Mouse (Mus musculus) central nervous system, embryonic 18 days (tissue): ENCODE data around the gene Vmn2r107. TPM values are rescaled to one million over a fixed set of nuclear protein-coding genes. Genes with fewer than 3 reads are reported as not detected.

Experiments
- polyA plus RNA-seq: library from polyadenylated mRNA; depleted of rRNA; stranded (reverse); fragments of >200 nt; gene quantifications from 2 replicates; pipeline ENCODE4 v1.2.3, GENCODE M21; 2012; rRNA removed

Gene Vmn2r107
- not detected in 2 replicates for polyA plus RNA-seq

GRCm38 (mm10) chr17:20344942-20345341, at the start of gene Vmn2r107:
Gene Vmn2r107, plus strand, starts transcription at chr17:20345242.

GRCm38 (mm10) chr17:20413846-20414245, 68.8 kb downstream of the Vmn2r107 start, which contains the start of gene Vmn1r224:
Gene Vmn1r224, plus strand, starts transcription at chr17:20414146.

Other genes starting within 250 kb of the Vmn2r107 start
- not detected in 2 replicates for gene Fpr-rs7, start 231.0 kb upstream of the Vmn2r107 start, polyA plus RNA-seq
- not detected in 2 replicates for gene Fpr-rs6, start 162.1 kb upstream of the Vmn2r107 start, polyA plus RNA-seq
- gene Vmn2r105, start 110.2 kb upstream of the Vmn2r107 start, polyA plus RNA-seq = not detected in 2 replicates
- not detected in 2 replicates for gene Vmn2r106, start 59.7 kb upstream of the Vmn2r107 start, polyA plus RNA-seq
- not detected in 2 replicates for gene Vmn1r224, start 68.9 kb downstream of the Vmn2r107 start, polyA plus RNA-seq
- not detected in 2 replicates for gene Vmn2r108, start 136.1 kb downstream of the Vmn2r107 start, polyA plus RNA-seq
- gene Vmn1r225, start 152.9 kb downstream of the Vmn2r107 start, polyA plus RNA-seq = not detected in 2 replicates
- not detected in 2 replicates for gene Vmn2r109, start 219.5 kb downstream of the Vmn2r107 start, polyA plus RNA-seq